14 mouse cellular contexts compared by ENCODE assay signal in the genomic region with DNA sequence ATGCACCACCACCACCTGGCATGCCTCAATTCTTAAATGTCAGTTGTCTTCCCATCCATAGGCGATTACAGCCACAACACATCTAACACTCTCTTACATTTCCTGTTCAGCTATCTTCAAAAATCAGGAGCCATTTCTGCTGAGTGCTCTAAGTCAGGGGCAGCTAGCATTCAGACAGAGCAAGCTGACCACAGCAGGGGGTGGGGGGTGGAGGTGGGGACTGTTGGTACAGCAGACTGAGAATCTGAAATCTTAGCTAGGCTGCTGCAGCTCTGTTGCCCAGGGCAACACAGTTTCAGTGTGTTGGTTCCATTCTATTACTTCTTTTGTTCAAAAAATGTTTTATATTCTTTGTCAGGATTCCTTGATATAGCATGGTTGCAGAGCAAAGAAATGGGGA. TPM values are rescaled to one million over a fixed set of nuclear protein-coding genes. Genes with fewer than 3 reads are reported as not detected.
DNase-seq lines count a peak whose midpoint lies in the region; ATAC-seq lines count a peak whose summit lies in the region.
"Had no signal": no experiment of that assay in that cellular context is flagged by ENCODE, and none has a peak within 500 bp of the region (broad histone marks: within the 10 kb centered on the region; RNA-seq: fewer than 3 reads in every experiment).

No protein-coding gene starts in this region.

- H3K27ac ChIP-seq in hindbrain, embryonic 12.5 days: peak overlapping the region; percentile 57; the same call in 1 of the 2 replicates
- H3K27ac ChIP-seq in midbrain, embryonic 15.5 days: peak overlapping the region; percentile 80

- 0 out of 2 replicates have a peak, but pooled peaks have one; percentile 43 for ATAC-seq in common myeloid progenitor, adult 5-6 weeks (replicated peaks; ENCODE audit: low read depth, poor library complexity, severe bottlenecking)
- peak; percentile 61; the same call in 1 of the 2 replicates for ATAC-seq in hindbrain, embryonic 12.5 days (ENCODE audit: low FRiP score)
- peak; percentile 89 for ATAC-seq in midbrain, embryonic 15.5 days (replicated peaks)

- H3K4me2 ChIP-seq in hindbrain, embryonic 12.5 days (replicated peaks): no peak overlapping the region
- H3K4me2 ChIP-seq in midbrain, embryonic 15.5 days: no peak overlapping the region

- H3K36me3 ChIP-seq in hindbrain, embryonic 12.5 days: peaks cover 25% of the 10 kb centered on the region; the same call in 1 of the 2 replicates
- H3K36me3 ChIP-seq in midbrain, embryonic 15.5 days (replicated peaks): no peaks in the 10 kb centered on the region

- WGBS in hindbrain, embryonic 12.5 days: 97% methylated on average over 1 of the region's 1 CpGs
- 63% methylated on average over 1 of the region's 1 CpGs for WGBS in midbrain, embryonic 15.5 days

- H3K9me3 ChIP-seq in hindbrain, embryonic 12.5 days (replicated peaks): no peaks in the 10 kb centered on the region
- H3K9me3 ChIP-seq in midbrain, embryonic 15.5 days: no peaks in the 10 kb centered on the region

- no peaks in the 10 kb centered on the region for H3K27me3 ChIP-seq in hindbrain, embryonic 12.5 days
- H3K27me3 ChIP-seq in midbrain, embryonic 15.5 days (replicated peaks): no peaks in the 10 kb centered on the region

- peaks cover 6% of the 10 kb centered on the region; the same call in 1 of the 2 replicates for H3K4me1 ChIP-seq in hindbrain, embryonic 12.5 days
- peaks cover 15% of the 10 kb centered on the region for H3K4me1 ChIP-seq in midbrain, embryonic 15.5 days

- H3K4me3 ChIP-seq in hindbrain, embryonic 12.5 days: no peak overlapping the region
- H3K4me3 ChIP-seq in midbrain, embryonic 15.5 days: no peak overlapping the region

- H3K9ac ChIP-seq in hindbrain, embryonic 12.5 days: no peak overlapping the region
- no peak overlapping the region for H3K9ac ChIP-seq in midbrain, embryonic 15.5 days

- DNase-seq in Muller cell, postnatal 12 days (ENCODE audit: inconsistent ontology term): peak; percentile 15
- no peak for DNase-seq in heart, adult 18-20 months
- no peak for DNase-seq in urinary bladder, postnatal 25 days (ENCODE audit: low spot score)
- DNase-seq in heart, postnatal 4 days: no peak
- DNase-seq: adrenal gland, postnatal 10 days; cerebellum, adult 11 months; kidney, adult 11 months; kidney, postnatal 36 days had no signal

RNA-seq across cellular contexts. Expression of a gene that starts 40.9 kb away (rescaled TPM):
- total RNA-seq in common myeloid progenitor, adult 5-6 weeks (2017): 18.9 and 21.0 TPM in 2 replicates
- 17.1 and 20.6 TPM in 2 replicates for polyA plus RNA-seq in hindbrain, embryonic 12.5 days (2016; fragmentation: Nextera tagmentation; extraction: Ambion mirVana)
- polyA plus RNA-seq in midbrain, embryonic 15.5 days (2015; fragmentation: Nextera tagmentation; extraction: Ambion mirVana): 22.3 and 25.3 TPM in 2 replicates
- total RNA-seq in heart, adult 18-20 months (2021): 10 to 100 TPM; 13.0 to 13.8 TPM
- 10 to 100 TPM; 21.2 to 22.9 TPM for total RNA-seq in heart, postnatal 4 days (2021)

RNA-seq across cellular contexts. Expression of a gene that starts 46.3 kb away (rescaled TPM):
- total RNA-seq in common myeloid progenitor, adult 5-6 weeks (2017): not detected in 2 replicates
- polyA plus RNA-seq in hindbrain, embryonic 12.5 days (2016; fragmentation: Nextera tagmentation; extraction: Ambion mirVana): not detected in 2 replicates
- polyA plus RNA-seq in midbrain, embryonic 15.5 days (2015; fragmentation: Nextera tagmentation; extraction: Ambion mirVana): not detected in 2 replicates
- total RNA-seq in heart, adult 18-20 months (2021): not detected
- total RNA-seq in heart, postnatal 4 days (2021): not detected
- total RNA-seq: adrenal gland, postnatal 10 days had no signal
- polyA plus RNA-seq: heart, postnatal 0 days; lung, embryonic 16.5 days; spleen, adult 2 months had no signal

RNA-seq across cellular contexts. Expression of a gene that starts 46.9 kb away (rescaled TPM):
- not detected in 2 replicates for total RNA-seq in common myeloid progenitor, adult 5-6 weeks (2017)
- polyA plus RNA-seq in hindbrain, embryonic 12.5 days (2016; fragmentation: Nextera tagmentation; extraction: Ambion mirVana): 0.99 and 1.4 TPM in 2 replicates
- polyA plus RNA-seq in midbrain, embryonic 15.5 days (2015; fragmentation: Nextera tagmentation; extraction: Ambion mirVana): 2.3 and 3.4 TPM in 2 replicates
- not detected for total RNA-seq in heart, adult 18-20 months (2021)
- total RNA-seq in heart, postnatal 4 days (2021): not detected
- total RNA-seq: adrenal gland, postnatal 10 days had no signal
- polyA plus RNA-seq: heart, postnatal 0 days had no signal
